Mouse (Mus musculus) lung, adult 2 months (tissue): ENCODE results near the gene Lhpp. TPM values are rescaled to one million over a fixed set of nuclear protein-coding genes. Genes with fewer than 3 reads are reported as not detected.

Source experiments
- DNase-seq: peaks from one replicate; pipeline ENCODE4 v3.0.0; 2022
- H3K4me1 ChIP-seq: fragments of 200-500 bp; 2 replicates; pipeline ENCODE4 v1.6.1; 2011; ENCODE audit warnings: low read length; ENCODE audit not compliant: control insufficient read depth, insufficient read depth
- H3K4me3 ChIP-seq: fragments of 200-500 bp; replicated peaks from 2 replicates; pipeline ENCODE3; 2011; ENCODE audit warnings: low read depth, mild to moderate bottlenecking, control low read depth, low read length; ENCODE audit errors: extremely low read depth
- CTCF ChIP-seq: fragments of 200-500 bp; IDR thresholded peaks from 2 replicates; pipeline ENCODE4 v1.5.1; 2011; ENCODE audit warnings: mild to moderate bottlenecking, low read length, control low read depth; ENCODE audit not compliant: insufficient read depth
- POLR2A ChIP-seq: fragments of 200-500 bp; IDR thresholded peaks from 2 replicates; pipeline ENCODE4 v1.6.1; 2011; ENCODE audit warnings: low read depth, mild to moderate bottlenecking, control low read depth, low read length, borderline replicate concordance; ENCODE audit errors: extremely low read depth
- WGBS: fragments of 180-500 bp; shearing (Covaris S2); methylation state at CpG from one replicate; pipeline ENCODE4 v1.1.7; 2018; 5-methylcytosine and 5-hydroxymethylcytosine counted together
- polyA plus RNA-seq: library from polyadenylated mRNA; depleted of rRNA; stranded (reverse); fragments of >200 nt; gene quantifications from 2 replicates; pipeline ENCODE4 v1.2.3, GENCODE M21; 2012

Gene Lhpp
- polyA plus RNA-seq, 1 experiment: 17.1 TPM

DNA sequence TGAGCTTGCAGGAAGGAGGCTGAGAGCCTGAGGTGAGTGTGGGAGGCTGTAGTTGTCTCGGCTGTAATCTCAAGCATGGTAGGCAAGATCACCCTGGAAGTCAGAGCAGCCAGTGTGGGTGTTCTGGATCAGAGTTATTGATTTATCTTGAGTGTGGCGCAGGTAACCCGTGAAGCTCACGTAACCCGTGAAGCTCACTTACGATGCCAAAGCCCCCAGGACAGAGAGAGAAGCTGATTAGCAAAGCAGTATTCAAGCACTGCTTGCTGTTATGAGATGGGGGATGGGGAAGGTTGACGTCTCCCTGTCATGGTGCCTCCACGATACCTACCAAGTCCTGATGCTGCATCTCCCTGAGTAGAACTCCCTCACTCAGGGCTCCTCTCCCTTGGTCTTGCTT lies 9.1 kb downstream of the Lhpp start:
- no peak for TF ChIP-seq POLR2A
- TF ChIP-seq CTCF: no peak
- no peak for DNase-seq
- no peaks in the 10 kb centered on the region for H3K4me1 ChIP-seq
- H3K4me3 ChIP-seq: no peak overlapping the region
- WGBS: 95% methylated on average over 8 of the region's 8 CpGs

- no peak for DNase-seq
- WGBS: 87% methylated on average over 15 of the region's 15 CpGs
- no peak overlapping the region for H3K4me3 ChIP-seq
- no peak for TF ChIP-seq CTCF
- TF ChIP-seq POLR2A: no peak
- no peaks in the 10 kb centered on the region for H3K4me1 ChIP-seq
These were observed 9.8 kb downstream of the Lhpp start for GRCm38 (mm10) chr7:132619975-132620918.

GRCm38 (mm10) chr7:132624161-132624560 lies 13.7 kb downstream of the Lhpp start:
- no peak overlapping the region for H3K4me3 ChIP-seq
- WGBS: 77% methylated on average over 10 of the region's 10 CpGs
- DNase-seq: no peak
- no peaks in the 10 kb centered on the region for H3K4me1 ChIP-seq
- TF ChIP-seq CTCF (no peak), POLR2A (no peak)

GRCm38 (mm10) chr7:132626174-132626573 lies 15.7 kb downstream of the Lhpp start:
- no peak for DNase-seq
- WGBS: 74% methylated on average over 4 of the region's 4 CpGs
- no peak for TF ChIP-seq POLR2A
- TF ChIP-seq CTCF: no peak
- Histone ChIP-seq H3K4me1 (no peaks in the 10 kb centered on the region), H3K4me3 (no peak overlapping the region)

GRCm38 (mm10) chr7:132627448-132627847 lies 17.0 kb downstream of the Lhpp start:
- no peak for DNase-seq
- Histone ChIP-seq H3K4me3 (no peak overlapping the region), H3K4me1 (no peaks in the 10 kb centered on the region)
- TF ChIP-seq CTCF: no peak
- TF ChIP-seq POLR2A: no peak
- 60% methylated on average over 3 of the region's 3 CpGs for WGBS

DNA sequence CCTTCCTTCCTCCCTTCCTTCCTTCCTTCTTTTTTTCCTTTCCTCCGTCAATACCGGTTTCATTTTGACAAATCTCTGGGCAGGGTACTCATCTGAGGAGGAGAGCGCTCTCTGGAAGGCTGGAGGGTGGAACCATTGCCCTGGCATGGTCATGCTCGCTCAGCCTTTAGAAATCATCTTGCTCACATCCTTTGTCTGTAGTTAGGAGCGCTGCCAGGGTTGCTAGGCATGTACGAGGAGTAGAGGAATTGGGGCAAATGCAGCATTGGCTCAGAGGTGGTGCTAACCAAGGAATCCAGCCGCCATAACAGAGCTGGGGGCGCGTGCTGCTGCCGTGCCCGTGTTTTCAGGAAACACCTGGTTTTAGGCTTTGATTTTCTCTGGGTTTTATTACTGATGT lies 20.9 kb downstream of the Lhpp start:
- no peak for DNase-seq
- 72% methylated on average over 11 of the region's 11 CpGs for WGBS
- H3K4me1 ChIP-seq: no peaks in the 10 kb centered on the region
- TF ChIP-seq POLR2A: no peak
- no peak for TF ChIP-seq CTCF
- no peak overlapping the region for H3K4me3 ChIP-seq

DNA sequence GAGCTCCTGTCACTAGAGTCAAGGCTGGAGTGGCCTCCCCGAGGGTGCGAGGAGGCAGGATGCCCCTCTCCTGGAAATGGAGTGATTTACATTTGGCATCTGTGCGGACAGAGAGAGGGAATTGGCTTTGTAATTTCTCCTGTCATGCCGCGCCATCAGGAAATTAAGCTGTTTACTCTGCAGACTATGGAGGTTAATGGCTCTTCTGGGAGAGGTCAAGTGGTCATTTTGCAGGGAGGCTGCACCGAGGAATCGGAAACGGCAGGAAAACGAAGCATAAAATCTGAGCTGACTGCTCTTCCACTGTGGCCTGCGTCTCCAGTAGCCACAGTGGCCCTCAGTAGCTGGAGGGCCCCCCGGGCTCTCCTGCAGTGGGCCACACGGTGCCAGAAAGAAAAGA lies 26.9 kb downstream of the Lhpp start:
- peak; percentile 28 for DNase-seq
- no peak overlapping the region for H3K4me3 ChIP-seq
- no peaks in the 10 kb centered on the region; the same call in 1 of the 2 replicates for H3K4me1 ChIP-seq
- 28% methylated on average over 12 of the region's 12 CpGs for WGBS
- no peak for TF ChIP-seq POLR2A
- TF ChIP-seq CTCF: no peak

- WGBS: 55% methylated on average over 12 of the region's 12 CpGs
- DNase-seq: peak; percentile 17
These were observed 28.1 kb downstream of the Lhpp start for GRCm38 (mm10) chr7:132638446-132639087.

GRCm38 (mm10) chr7:132640946-132641345 lies 30.5 kb downstream of the Lhpp start:
- H3K4me3 ChIP-seq: no peak overlapping the region
- H3K4me1 ChIP-seq: no peaks in the 10 kb centered on the region; the same call in 1 of the 2 replicates
- DNase-seq: no peak
- TF ChIP-seq POLR2A: no peak
- no peak for TF ChIP-seq CTCF
- 37% methylated on average over 9 of the region's 9 CpGs for WGBS

More at GRCm38 (mm10) chr7:132638446-132639087, 28.1 kb downstream of the Lhpp start:
- TF ChIP-seq CTCF (peak; percentile 77), POLR2A (no peak)
- no peak overlapping the region for H3K4me3 ChIP-seq
- no peaks in the 10 kb centered on the region; the same call in 1 of the 2 replicates for H3K4me1 ChIP-seq
